Mouse (Mus musculus): ENCODE measurements around the gene Ndufa6. TPM values are rescaled to one million over a fixed set of nuclear protein-coding genes. Genes with fewer than 3 reads are reported as not detected.
"Not testable (repeated sequence)": the region's sequence is repeated elsewhere in the genome, so short reads cannot be mapped to it uniquely, and the experiment has no call there.

Gene Ndufa6
- polyA plus RNA-seq, 1 experiment from 2014 or later: 432 TPM

DNA sequence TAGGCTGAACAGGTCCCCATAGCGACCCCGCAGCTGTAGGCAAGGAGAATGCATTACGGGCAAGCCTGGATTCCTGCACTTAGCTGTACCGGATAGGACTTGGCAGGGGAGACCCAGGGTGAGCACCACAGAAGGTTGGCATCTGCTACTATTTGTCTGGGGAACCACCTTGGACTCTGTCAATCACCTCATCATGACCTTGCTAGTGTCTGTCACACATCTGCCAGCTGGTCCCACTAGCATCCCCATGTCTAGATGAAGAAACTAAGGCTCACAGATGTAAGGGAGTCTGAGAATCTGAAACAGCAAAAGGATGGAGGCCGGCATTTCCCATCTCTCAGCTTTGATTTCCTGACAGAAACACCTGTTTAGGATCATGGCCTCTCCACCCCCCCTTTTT, 20.3 kb upstream of the Ndufa6 start:
- H3K9ac ChIP-seq (replicated peaks; ENCODE audit: low read depth, low read length): no peak overlapping the region
- H3K36me3 ChIP-seq (ENCODE audit: control insufficient read depth, insufficient read depth, low read length): no peaks in the 10 kb centered on the region
- no peak overlapping the region for H3K27ac ChIP-seq (ENCODE audit: low read depth, low read length)
- no peaks in the 10 kb centered on the region for H3K9me3 ChIP-seq (ENCODE audit: control insufficient read depth, low read length)
- no peaks in the 10 kb centered on the region for H3K4me1 ChIP-seq (ENCODE audit: control insufficient read depth, insufficient read depth, low read length)
- no peak overlapping the region for H3K4me3 ChIP-seq (ENCODE audit: low read depth, low read length)
- ATAC-seq (ENCODE audit: low read depth): no peak
- no peaks in the 10 kb centered on the region for H3K27me3 ChIP-seq (ENCODE audit: control insufficient read depth, insufficient read depth, low read length)
- no peak overlapping the region for H3K4me2 ChIP-seq (ENCODE audit: low read depth, low read length)
- 69% methylated on average over 5 of the region's 5 CpGs for WGBS

DNA sequence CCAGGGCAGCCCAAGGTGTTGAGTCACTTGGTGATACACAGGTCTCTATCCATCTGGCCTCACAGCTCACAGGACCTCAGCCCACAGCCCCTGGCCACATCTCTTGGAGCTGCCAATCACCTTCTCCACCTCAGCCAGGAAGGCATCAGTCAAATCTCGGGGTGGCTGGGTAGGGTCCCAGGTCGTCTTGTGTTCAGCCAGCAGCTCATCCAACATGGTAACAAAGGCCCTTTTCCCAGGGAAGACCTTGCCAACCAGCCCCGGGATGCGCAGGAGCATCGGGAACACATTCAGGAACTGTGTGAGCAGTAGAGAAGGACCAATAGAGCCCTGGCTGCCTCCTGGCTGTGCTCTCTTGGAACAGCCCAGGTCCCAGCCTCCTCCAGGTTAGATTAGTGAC, 18.9 kb upstream of the Ndufa6 start:
- Histone ChIP-seq H3K27me3 (ENCODE audit: control insufficient read depth, insufficient read depth, low read length) (no peaks in the 10 kb centered on the region), H3K9ac (replicated peaks; ENCODE audit: low read depth, low read length) (no peak overlapping the region), H3K27ac (ENCODE audit: low read depth, low read length) (no peak overlapping the region), H3K4me2 (ENCODE audit: low read depth, low read length) (no peak overlapping the region), H3K4me1 (ENCODE audit: control insufficient read depth, insufficient read depth, low read length) (no peaks in the 10 kb centered on the region), H3K36me3 (ENCODE audit: control insufficient read depth, insufficient read depth, low read length) (no peaks in the 10 kb centered on the region), H3K4me3 (ENCODE audit: low read depth, low read length) (no peak overlapping the region), H3K9me3 (ENCODE audit: control insufficient read depth, low read length) (no peaks in the 10 kb centered on the region)
- no peak for ATAC-seq (ENCODE audit: low read depth)
- WGBS: 90% methylated on average over 5 of the region's 5 CpGs

- no peak overlapping the region for H3K9ac ChIP-seq (replicated peaks; ENCODE audit: low read depth, low read length)
- no peak overlapping the region for H3K4me3 ChIP-seq (ENCODE audit: low read depth, low read length)
- no peaks in the 10 kb centered on the region for H3K27me3 ChIP-seq (ENCODE audit: control insufficient read depth, insufficient read depth, low read length)
- H3K36me3 ChIP-seq (ENCODE audit: control insufficient read depth, insufficient read depth, low read length): no peaks in the 10 kb centered on the region
- no peak overlapping the region for H3K4me2 ChIP-seq (ENCODE audit: low read depth, low read length)
- no peaks in the 10 kb centered on the region for H3K4me1 ChIP-seq (ENCODE audit: control insufficient read depth, insufficient read depth, low read length)
- ATAC-seq (ENCODE audit: low read depth): no peak
- WGBS: 93% methylated on average over 6 of the region's 6 CpGs
- H3K9me3 ChIP-seq (ENCODE audit: control insufficient read depth, low read length): no peaks in the 10 kb centered on the region
- H3K27ac ChIP-seq (ENCODE audit: low read depth, low read length): no peak overlapping the region
Measured at GRCm38 (mm10) chr15:82372446-82372845, 18.3 kb upstream of the Ndufa6 start.

GRCm38 (mm10) chr15:82368851-82369250, 14.7 kb upstream of the Ndufa6 start:
- WGBS: 79% methylated on average over 1 of the region's 1 CpGs
- H3K4me2 ChIP-seq (ENCODE audit: low read depth, low read length): no peak overlapping the region
- no peaks in the 10 kb centered on the region for H3K36me3 ChIP-seq (ENCODE audit: control insufficient read depth, insufficient read depth, low read length)
- no peak overlapping the region for H3K9ac ChIP-seq (replicated peaks; ENCODE audit: low read depth, low read length)
- H3K4me3 ChIP-seq (ENCODE audit: low read depth, low read length): no peak overlapping the region
- no peak for ATAC-seq (ENCODE audit: low read depth)
- no peaks in the 10 kb centered on the region for H3K9me3 ChIP-seq (ENCODE audit: control insufficient read depth, low read length)
- no peaks in the 10 kb centered on the region for H3K4me1 ChIP-seq (ENCODE audit: control insufficient read depth, insufficient read depth, low read length)
- H3K27me3 ChIP-seq (ENCODE audit: control insufficient read depth, insufficient read depth, low read length): no peaks in the 10 kb centered on the region
- no peak overlapping the region for H3K27ac ChIP-seq (ENCODE audit: low read depth, low read length)

- WGBS: 95% methylated on average over 4 of the region's 4 CpGs
- Histone ChIP-seq H3K9me3 (ENCODE audit: control insufficient read depth, low read length) (no peaks in the 10 kb centered on the region), H3K4me2 (ENCODE audit: low read depth, low read length) (no peak overlapping the region), H3K36me3 (ENCODE audit: control insufficient read depth, insufficient read depth, low read length) (no peaks in the 10 kb centered on the region), H3K27me3 (ENCODE audit: control insufficient read depth, insufficient read depth, low read length) (no peaks in the 10 kb centered on the region), H3K9ac (replicated peaks; ENCODE audit: low read depth, low read length) (no peak overlapping the region), H3K4me1 (ENCODE audit: control insufficient read depth, insufficient read depth, low read length) (no peaks in the 10 kb centered on the region), H3K4me3 (ENCODE audit: low read depth, low read length) (no peak overlapping the region), H3K27ac (ENCODE audit: low read depth, low read length) (no peak overlapping the region)
- no peak for ATAC-seq (ENCODE audit: low read depth)
Measured at GRCm38 (mm10) chr15:82368146-82368545, 14.0 kb upstream of the Ndufa6 start.

DNA sequence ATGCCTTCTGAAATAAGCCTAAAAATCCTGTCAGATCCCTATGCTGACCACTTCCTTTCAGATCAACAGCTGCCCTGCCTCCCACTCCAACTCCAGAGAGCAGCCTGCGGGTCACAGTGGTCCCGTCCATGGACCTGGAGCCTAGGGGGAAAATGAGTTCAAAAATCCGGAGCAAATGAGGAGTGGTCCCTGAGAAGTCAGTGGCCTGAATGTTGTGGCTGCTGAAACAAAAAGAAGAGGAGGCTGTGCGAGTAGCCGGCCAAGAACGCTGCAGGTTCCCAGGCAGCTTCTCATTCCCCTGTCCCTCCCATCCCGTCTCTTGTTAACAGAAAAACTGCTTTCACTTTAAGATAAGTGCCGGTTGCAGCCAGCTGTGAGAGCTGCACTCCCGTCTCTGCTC, 10.4 kb upstream of the Ndufa6 start:
- H3K4me3 ChIP-seq (ENCODE audit: low read depth, low read length); H3K4me2 ChIP-seq (ENCODE audit: low read depth, low read length); H3K9ac ChIP-seq (replicated peaks; ENCODE audit: low read depth, low read length); H3K4me1 ChIP-seq (ENCODE audit: control insufficient read depth, insufficient read depth, low read length); H3K27me3 ChIP-seq (ENCODE audit: control insufficient read depth, insufficient read depth, low read length); H3K9me3 ChIP-seq (ENCODE audit: control insufficient read depth, low read length); H3K27ac ChIP-seq (ENCODE audit: low read depth, low read length); H3K36me3 ChIP-seq (ENCODE audit: control insufficient read depth, insufficient read depth, low read length); ATAC-seq (ENCODE audit: low read depth): not testable (repeated sequence)
- WGBS: 13% methylated on average over 6 of the region's 9 CpGs

GRCm38 (mm10) chr15:82363801-82364200, 9.7 kb upstream of the Ndufa6 start:
- H3K27me3 ChIP-seq (ENCODE audit: control insufficient read depth, insufficient read depth, low read length); ATAC-seq (ENCODE audit: low read depth): not testable (repeated sequence)
- 75% methylated on average over 7 of the region's 12 CpGs for WGBS

DNA sequence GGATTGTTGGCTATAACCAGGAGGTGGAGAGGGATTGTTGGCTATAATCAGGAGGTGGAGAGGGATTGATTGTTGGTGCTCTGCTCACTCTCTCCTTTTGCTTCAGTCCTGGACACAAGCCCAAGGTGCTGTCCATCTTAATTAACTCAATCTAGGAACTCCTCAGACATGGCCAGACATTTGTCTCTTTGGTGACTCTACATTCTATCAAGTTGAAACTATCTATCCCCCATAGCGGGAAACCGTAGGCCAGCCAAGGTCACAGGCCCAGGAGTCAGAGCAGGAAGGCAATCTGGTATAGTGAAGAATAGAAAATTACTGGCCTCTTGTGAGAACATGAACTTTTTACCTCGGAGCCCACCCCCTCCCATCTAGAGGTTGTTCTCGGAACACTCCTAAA, 8.1 kb upstream of the Ndufa6 start:
- H3K9ac ChIP-seq (replicated peaks; ENCODE audit: low read depth, low read length): no peak overlapping the region
- no peak overlapping the region for H3K4me3 ChIP-seq (ENCODE audit: low read depth, low read length)
- 85% methylated on average over 4 of the region's 4 CpGs for WGBS
- H3K4me2 ChIP-seq (ENCODE audit: low read depth, low read length): no peak overlapping the region
- no peaks in the 10 kb centered on the region for H3K4me1 ChIP-seq (ENCODE audit: control insufficient read depth, insufficient read depth, low read length)
- no peaks in the 10 kb centered on the region for H3K36me3 ChIP-seq (ENCODE audit: control insufficient read depth, insufficient read depth, low read length)
- no peaks in the 10 kb centered on the region for H3K9me3 ChIP-seq (ENCODE audit: control insufficient read depth, low read length)
- no peaks in the 10 kb centered on the region for H3K27me3 ChIP-seq (ENCODE audit: control insufficient read depth, insufficient read depth, low read length)
- no peak overlapping the region for H3K27ac ChIP-seq (ENCODE audit: low read depth, low read length)
- ATAC-seq (ENCODE audit: low read depth): no peak

More at GRCm38 (mm10) chr15:82363801-82364200, 9.7 kb upstream of the Ndufa6 start:
- not testable (repeated sequence) for H3K4me1 ChIP-seq (ENCODE audit: control insufficient read depth, insufficient read depth, low read length); H3K36me3 ChIP-seq (ENCODE audit: control insufficient read depth, insufficient read depth, low read length); H3K9ac ChIP-seq (replicated peaks; ENCODE audit: low read depth, low read length); H3K9me3 ChIP-seq (ENCODE audit: control insufficient read depth, low read length); H3K4me2 ChIP-seq (ENCODE audit: low read depth, low read length); H3K27ac ChIP-seq (ENCODE audit: low read depth, low read length); H3K4me3 ChIP-seq (ENCODE audit: low read depth, low read length)

- WGBS: 77% methylated on average over 11 of the region's 11 CpGs
- no peak overlapping the region for H3K4me2 ChIP-seq (ENCODE audit: low read depth, low read length)
- ATAC-seq (ENCODE audit: low read depth): no peak
Measured at GRCm38 (mm10) chr15:82361459-82362018, 7.4 kb upstream of the Ndufa6 start.

More at GRCm38 (mm10) chr15:82361459-82362018, 7.4 kb upstream of the Ndufa6 start:
- Histone ChIP-seq H3K4me1 (ENCODE audit: control insufficient read depth, insufficient read depth, low read length) (no peaks in the 10 kb centered on the region), H3K27ac (ENCODE audit: low read depth, low read length) (no peak overlapping the region), H3K9me3 (ENCODE audit: control insufficient read depth, low read length) (no peaks in the 10 kb centered on the region), H3K4me3 (ENCODE audit: low read depth, low read length) (no peak overlapping the region), H3K27me3 (ENCODE audit: control insufficient read depth, insufficient read depth, low read length) (no peaks in the 10 kb centered on the region), H3K9ac (replicated peaks; ENCODE audit: low read depth, low read length) (no peak overlapping the region), H3K36me3 (ENCODE audit: control insufficient read depth, insufficient read depth, low read length) (no peaks in the 10 kb centered on the region)

Data from neural tube, embryonic 14.5 days (tissue).